Mouse (Mus musculus) ES-E14 (cell line): Measurements from ENCODE around the gene Trpm1. TPM values are rescaled to one million over a fixed set of nuclear protein-coding genes. Genes with fewer than 3 reads are reported as not detected.

Experiments
- DNase-seq: peaks from one replicate; pipeline ENCODE4 v3.0.0-alpha.2; 2013; ENCODE audit warnings: low read depth, low spot score
- H3K27ac ChIP-seq: 2 replicates; pipeline ENCODE4 v1.5.1; 2012; ENCODE audit warnings: low read depth, mild to moderate bottlenecking, low read length, moderate library complexity, mixed read lengths; ENCODE audit not compliant: poor library complexity, insufficient read depth, severe bottlenecking
- H3K36me3 ChIP-seq: 2 replicates; pipeline ENCODE4 v1.6.1; 2012; ENCODE audit warnings: mild to moderate bottlenecking, low read length, moderate library complexity, mixed read lengths; ENCODE audit not compliant: control insufficient read depth, poor library complexity, insufficient read depth, severe bottlenecking
- H3K4me1 ChIP-seq, 2 experiments: fragments of 150-350 bp in 1 of 2; sonication (generic) in 1 of 2; 2 replicates each; pipeline ENCODE4 v1.6.1; 2012; ENCODE audit warnings: low read length in 2 of 2, mild to moderate bottlenecking in 1 of 2, mixed read lengths in 1 of 2; ENCODE audit not compliant: control insufficient read depth in 2 of 2, insufficient read depth in 2 of 2, poor library complexity in 1 of 2
- H3K4me3 ChIP-seq, 2 experiments: fragments of 150-350 bp in 1 of 2; sonication (generic) in 1 of 2; 2 replicates each; pipeline ENCODE4 v1.5.1; 2012; ENCODE audit warnings: low read length in 2 of 2, low read depth in 1 of 2, mild to moderate bottlenecking in 1 of 2, mixed read lengths in 1 of 2; ENCODE audit not compliant: insufficient read depth in 1 of 2, poor library complexity in 1 of 2, severe bottlenecking in 1 of 2
- H3K9ac ChIP-seq: 2 replicates; pipeline ENCODE4 v1.6.1; 2012; ENCODE audit warnings: low read depth, mild to moderate bottlenecking, low read length, mixed read lengths; ENCODE audit not compliant: poor library complexity, insufficient read depth, severe bottlenecking
- H3K9me3 ChIP-seq: fragments of 150-350 bp; sonication (generic); 2 replicates; pipeline ENCODE4 v1.6.1; 2012; ENCODE audit warnings: low read depth, mild to moderate bottlenecking, low read length; ENCODE audit not compliant: control insufficient read depth, insufficient read depth
- CHD2 ChIP-seq: IDR thresholded peaks from 2 replicates; pipeline ENCODE4 v1.6.1; 2014; ENCODE audit warnings: mild to moderate bottlenecking, low read depth, low read length, inconsistent platforms
- HCFC1 ChIP-seq: IDR thresholded peaks from 2 replicates; pipeline ENCODE4 v1.6.1; 2012; ENCODE audit warnings: low read length, inconsistent platforms, borderline replicate concordance; ENCODE audit not compliant: insufficient read depth
- MAFK ChIP-seq: IDR thresholded peaks from 2 replicates; pipeline ENCODE4 v1.6.1; 2014; ENCODE audit warnings: mild to moderate bottlenecking, low read depth, low read length, inconsistent platforms; ENCODE audit not compliant: insufficient read depth
- ZC3H11A ChIP-seq: IDR thresholded peaks from 2 replicates; pipeline ENCODE4 v1.6.1; 2012; ENCODE audit warnings: low read depth, mild to moderate bottlenecking, inconsistent platforms, low read length, borderline replicate concordance
- ZNF384 ChIP-seq: IDR thresholded peaks from 2 replicates; pipeline ENCODE4 v1.6.1; 2012; ENCODE audit warnings: low read depth, low read length, inconsistent platforms
- in situ Hi-C, 2 experiments: fragments of 600-800 bp; cut with MboI; formaldehyde crosslinking; loops; one replicate each; pipeline ENCODE4 v1.15.1; 2025; ENCODE audit warnings: low sequenced_read_pairs in 2 of 2, inconsistent platforms in 1 of 2; ENCODE audit not compliant: unreplicated experiment in 2 of 2
- total RNA-seq: library from RNA; depleted of rRNA; stranded (reverse); fragments of 300-350 nt; gene quantifications from 2 replicates; pipeline ENCODE4 v1.2.3, GENCODE M21; 2012

Trpm1 gene
- total RNA-seq, 1 experiment, result 0.94 TPM

DNA sequence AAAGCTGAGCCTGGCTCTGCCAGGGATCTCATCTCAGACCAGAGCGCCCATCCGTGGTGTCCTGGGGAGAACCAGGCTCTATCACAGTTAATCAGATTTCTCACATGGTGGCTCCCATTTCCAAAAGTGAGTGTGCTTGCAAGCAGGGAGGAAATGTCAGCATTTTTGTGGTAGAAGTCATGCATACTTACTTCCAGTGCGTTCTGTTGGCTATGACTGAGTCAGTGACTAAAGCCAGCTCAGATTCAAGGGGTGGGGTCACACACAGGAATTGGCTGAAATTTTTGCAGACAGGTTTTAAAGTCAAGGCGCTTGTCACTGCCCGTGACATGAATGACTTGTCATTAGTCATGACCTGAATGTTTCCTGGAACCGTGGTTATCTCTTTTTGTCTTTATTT, 123.3 kb downstream of the Trpm1 start:
- Histone ChIP-seq H3K4me3 (no peak overlapping the region), H3K9me3 (no peaks in the 10 kb centered on the region), H3K36me3 (no peaks in the 10 kb centered on the region), H3K9ac (no peak overlapping the region), H3K4me1 (0 out of 4 replicates have a peak, but pooled peaks cover 2 to 5% of the 10 kb centered on the region in 2 experiments), H3K27ac (no peak overlapping the region)
- no peak for TF ChIP-seq ZC3H11A
- TF ChIP-seq ZNF384, result no peak
- TF ChIP-seq HCFC1, result no peak
- no peak for TF ChIP-seq MAFK
- no peak for TF ChIP-seq CHD2
- DNase-seq, result no peak
- in situ Hi-C loops, result no loop called here

DNA sequence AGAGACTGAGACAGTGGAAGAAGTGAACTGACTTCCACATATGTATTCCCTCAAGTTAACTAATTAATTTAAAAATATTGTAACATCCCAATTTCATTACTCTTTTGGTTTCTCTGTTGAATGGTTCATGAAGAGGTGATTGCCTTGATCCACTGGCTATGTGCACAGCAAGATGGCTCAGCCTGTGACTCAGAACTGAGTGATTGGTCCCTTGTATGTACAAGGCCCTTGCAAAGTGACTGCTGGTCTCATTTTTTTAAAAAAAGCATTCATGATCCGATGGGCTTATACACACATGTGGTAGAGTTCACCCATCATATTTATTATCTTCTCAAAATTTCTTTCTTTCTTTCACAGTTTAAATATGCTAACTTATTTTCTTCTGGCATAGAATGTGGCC, 124.9 kb downstream of the Trpm1 start:
- Histone ChIP-seq H3K4me3 (no peak overlapping the region), H3K27ac (no peak overlapping the region), H3K4me1 (0 out of 4 replicates have a peak, but pooled peaks cover 0 to 2% of the 10 kb centered on the region in 2 experiments), H3K9me3 (no peaks in the 10 kb centered on the region), H3K9ac (no peak overlapping the region), H3K36me3 (no peaks in the 10 kb centered on the region)
- in situ Hi-C loops, result no loop called here
- no peak for DNase-seq
- no peak for TF ChIP-seq ZNF384
- TF ChIP-seq ZC3H11A, result no peak
- TF ChIP-seq HCFC1, result no peak
- TF ChIP-seq MAFK, result no peak
- no peak for TF ChIP-seq CHD2

DNA sequence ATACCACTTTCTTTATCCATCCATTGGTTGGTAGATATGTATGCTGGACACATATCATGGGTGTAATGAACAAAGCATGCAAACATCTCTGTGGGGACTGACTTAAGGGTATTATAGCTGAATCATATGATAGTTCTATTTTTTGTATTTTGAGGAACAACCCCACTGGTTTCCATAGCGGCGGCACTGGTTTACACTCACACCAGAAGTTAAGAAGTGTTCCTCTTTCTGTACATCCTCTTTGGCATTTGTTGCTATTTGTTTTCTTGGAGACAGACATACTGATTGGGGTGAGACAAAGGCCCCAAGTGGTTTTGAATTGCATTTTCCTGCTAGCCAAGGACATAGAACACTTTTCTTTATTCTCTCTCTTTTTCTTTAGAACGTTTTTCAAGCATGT, 125.9 kb downstream of the Trpm1 start:
- H3K9me3 ChIP-seq, result no peaks in the 10 kb centered on the region
- no peaks in the 10 kb centered on the region for H3K36me3 ChIP-seq
- H3K27ac ChIP-seq, result no peak overlapping the region
- TF ChIP-seq CHD2, result no peak
- TF ChIP-seq HCFC1, result no peak
- no peak for TF ChIP-seq ZC3H11A
- TF ChIP-seq ZNF384, result no peak
- no peak for TF ChIP-seq MAFK
- no peak overlapping the region for H3K9ac ChIP-seq
- in situ Hi-C loops, result no loop called here
- no peak for DNase-seq
- H3K4me3 ChIP-seq, result no peak overlapping the region
- 0 out of 4 replicates have a peak, but pooled peaks cover 0 to 2% of the 10 kb centered on the region in 2 experiments for H3K4me1 ChIP-seq

DNA sequence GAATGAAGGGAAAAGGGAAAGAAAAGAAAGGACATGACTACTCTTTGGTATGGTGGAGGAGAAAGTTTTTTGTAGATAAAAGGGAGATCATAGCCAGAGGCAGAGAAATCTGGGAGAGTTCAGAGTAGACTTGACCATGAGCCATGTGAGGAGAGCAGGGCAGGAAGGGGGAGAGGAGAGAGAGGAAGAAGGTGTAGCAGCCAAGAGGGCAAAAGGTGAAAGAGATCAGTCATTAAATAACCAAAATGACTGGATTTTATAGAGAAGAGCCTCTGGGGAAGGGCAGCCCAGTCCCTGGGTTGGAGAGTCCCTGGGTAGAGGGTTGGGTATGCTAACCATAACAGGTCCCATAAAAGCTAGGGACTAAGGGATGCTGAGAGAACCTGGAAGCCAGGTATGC, 132.9 kb downstream of the Trpm1 start:
- no peak for DNase-seq
- H3K4me3 ChIP-seq, result no peak overlapping the region
- TF ChIP-seq ZC3H11A (no peak), ZNF384 (no peak), MAFK (no peak), HCFC1 (no peak), CHD2 (no peak)
- no peak overlapping the region for H3K9ac ChIP-seq
- in situ Hi-C loops, result no loop called here
- H3K36me3 ChIP-seq, result no peaks in the 10 kb centered on the region
- peaks cover 0 to 3% of the 10 kb centered on the region in 2 experiments; a peak in 1 of 4 replicates for H3K4me1 ChIP-seq
- H3K9me3 ChIP-seq, result no peaks in the 10 kb centered on the region
- H3K27ac ChIP-seq, result no peak overlapping the region

DNA sequence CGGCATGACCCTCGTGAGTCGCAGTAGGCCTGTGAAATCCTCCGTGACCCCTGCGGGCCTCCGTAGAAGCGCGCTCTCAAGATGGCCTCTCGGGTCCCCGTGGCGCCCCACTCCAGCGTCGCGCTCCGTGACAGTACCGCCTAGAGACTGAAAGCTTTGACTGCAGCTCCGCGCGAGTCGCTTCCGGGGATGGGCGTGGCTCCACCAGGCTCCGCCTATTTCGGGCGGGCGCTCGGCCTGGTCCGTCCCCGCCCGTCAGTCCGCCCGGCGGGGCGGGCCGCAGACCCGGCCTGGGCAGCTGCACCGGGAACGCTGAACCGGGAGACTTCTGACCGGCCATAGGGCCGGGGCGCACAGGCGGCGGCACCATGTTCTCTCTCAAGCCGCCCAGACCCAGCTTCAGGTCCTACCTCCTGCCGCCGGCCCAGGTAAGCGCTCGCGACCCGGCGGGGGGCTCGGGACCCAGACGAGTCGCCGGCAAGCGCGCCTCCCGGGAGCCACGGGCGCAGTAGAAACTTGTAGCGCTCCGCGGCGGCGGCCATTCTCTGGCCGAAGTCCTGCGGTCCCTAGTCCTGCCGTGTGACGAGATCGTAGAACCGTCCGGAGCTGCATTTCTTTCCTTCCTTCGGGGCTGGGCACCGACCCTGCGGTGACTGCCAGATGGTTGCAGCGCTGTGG, 133.9 kb downstream of the Trpm1 start, which contains the start of gene Mtmr10:
Gene Mtmr10, plus strand, starts transcription at position 240 of the 678 bp plus-strand sequence.
- TF ChIP-seq HCFC1, result peak; percentile 75; the same call in 1 of the 2 replicates
- TF ChIP-seq CHD2, result no peak
- TF ChIP-seq ZNF384, result no peak
- no peak for TF ChIP-seq ZC3H11A
- H3K4me1 ChIP-seq, result peaks cover 0 to 3% of the 10 kb centered on the region in 2 experiments; a peak in 1 of 4 replicates
- no peaks in the 10 kb centered on the region for H3K36me3 ChIP-seq
- peak; percentile 86 for DNase-seq
- no peak within 1 kb of the TSS for H3K27ac ChIP-seq
- no peaks in the 10 kb centered on the region for H3K9me3 ChIP-seq
- in situ Hi-C loops, result no loop called here
- peak within 1 kb of the TSS; percentile 84 for H3K9ac ChIP-seq
- peak within 1 kb of the TSS; percentile 84 to 87 for H3K4me3 ChIP-seq
